Mouse (Mus musculus) forebrain, postnatal 0 days (tissue): ENCODE measurements around the gene Tbc1d19. TPM values are rescaled to one million over a fixed set of nuclear protein-coding genes. Genes with fewer than 3 reads are reported as not detected.

Experiments used
- ATAC-seq: fragments of 200-750 bp; cut with Nextera tagmentation; 2 replicates; pipeline ENCODE4 v1.8.0; 2017; ENCODE audit warnings: mild to moderate bottlenecking, moderate library complexity
- DNase-seq: peaks from one replicate; pipeline ENCODE4 v3.0.0-alpha.2; 2015
- H3K27ac ChIP-seq: fragments of 300-500 bp; sonication (generic); 2 replicates; pipeline ENCODE4 v1.5.1; 2014; ENCODE audit warnings: low read depth, mild to moderate bottlenecking, antibody characterized with exemption, low read length, moderate library complexity, mixed read lengths
- H3K27me3 ChIP-seq: fragments of 300-500 bp; sonication (generic); 2 replicates; pipeline ENCODE4 v1.6.1; 2014; ENCODE audit warnings: mild to moderate bottlenecking, low read length, mixed read lengths; ENCODE audit not compliant: insufficient read depth
- H3K36me3 ChIP-seq: fragments of 300-500 bp; sonication (generic); 2 replicates; pipeline ENCODE4 v1.6.1; 2014; ENCODE audit warnings: mild to moderate bottlenecking, moderate library complexity; ENCODE audit not compliant: insufficient read depth
- H3K4me1 ChIP-seq: fragments of 300-500 bp; sonication (generic); 2 replicates; pipeline ENCODE4 v1.6.1; 2014; ENCODE audit warnings: antibody characterized with exemption; ENCODE audit not compliant: insufficient read depth
- H3K4me2 ChIP-seq: fragments of 300-500 bp; sonication (generic); 2 replicates; pipeline ENCODE4 v1.6.1; 2014; ENCODE audit warnings: low read depth, mild to moderate bottlenecking, moderate library complexity
- H3K4me3 ChIP-seq: fragments of 300-500 bp; sonication (generic); 2 replicates; pipeline ENCODE4 v1.5.1; 2014; ENCODE audit warnings: low read depth, low read length, mixed read lengths
- H3K9ac ChIP-seq: fragments of 300-500 bp; sonication (generic); 2 replicates; pipeline ENCODE4 v1.6.1; 2014; ENCODE audit warnings: mild to moderate bottlenecking
- H3K9me3 ChIP-seq: fragments of 300-500 bp; sonication (generic); 2 replicates; pipeline ENCODE4 v1.6.1; 2016; ENCODE audit warnings: low read length
- CTCF ChIP-seq: sonication (generic); IDR thresholded peaks from 2 replicates; pipeline ENCODE4 v1.5.1; 2016; ENCODE audit warnings: antibody characterized with exemption, control low read depth, low read depth
- WGBS: fragments of 180-500 bp; shearing (Covaris S2); extraction: QIAGEN DNeasy Blood & Tissue Kit; methylation state at CpG from one replicate; pipeline ENCODE4 v1.1.7; 2014; 5-methylcytosine and 5-hydroxymethylcytosine counted together
- polyA plus RNA-seq: library from polyadenylated mRNA; unstranded; fragments of >200 nt; fragmentation: Nextera tagmentation; extraction: Ambion mirVana; gene quantifications from 2 replicates; pipeline ENCODE4 v1.2.1, GENCODE M21; 2015
- total RNA-seq: library from RNA; depleted of rRNA; stranded (reverse); fragments of >200 nt; gene quantifications from 2 replicates; pipeline ENCODE4 v1.2.3, GENCODE M21; 2014

Tbc1d19 gene
- total and polyA plus RNA-seq, 2 experiments from 2014 or later: 44.1 to 58.8 TPM

- Histone ChIP-seq H3K4me3 (no peak overlapping the region), H3K27ac (no peak overlapping the region), H3K4me1 (no peaks in the 10 kb centered on the region), H3K4me2 (no peak overlapping the region), H3K9me3 (no peaks in the 10 kb centered on the region), H3K36me3 (no peaks in the 10 kb centered on the region), H3K27me3 (no peaks in the 10 kb centered on the region), H3K9ac (no peak overlapping the region)
- 82% methylated on average over 7 of the region's 7 CpGs for WGBS
- TF ChIP-seq CTCF: no peak
- DNase-seq (no peak), ATAC-seq (no peak)
These were observed 129.6 kb downstream of the Tbc1d19 start for GRCm38 (mm10) chr5:53939026-53939425.

GRCm38 (mm10) chr5:53941322-53942024 lies 132.1 kb downstream of the Tbc1d19 start:
- Histone ChIP-seq H3K4me2 (no peak overlapping the region), H3K4me1 (no peaks in the 10 kb centered on the region), H3K36me3 (no peaks in the 10 kb centered on the region), H3K27me3 (no peaks in the 10 kb centered on the region), H3K9ac (no peak overlapping the region), H3K27ac (no peak overlapping the region), H3K9me3 (no peaks in the 10 kb centered on the region), H3K4me3 (no peak overlapping the region)
- no peak for TF ChIP-seq CTCF
- peak; percentile 54 for ATAC-seq
- no peak for DNase-seq
- 61% methylated on average over 11 of the region's 11 CpGs for WGBS

GRCm38 (mm10) chr5:53942332-53942731 lies 132.9 kb downstream of the Tbc1d19 start:
- H3K36me3 ChIP-seq: no peaks in the 10 kb centered on the region
- H3K4me3 ChIP-seq: no peak overlapping the region
- H3K27ac ChIP-seq: no peak overlapping the region
- no peaks in the 10 kb centered on the region for H3K9me3 ChIP-seq
- DNase-seq (no peak), ATAC-seq (no peak)
- H3K9ac ChIP-seq: no peak overlapping the region
- no peak for TF ChIP-seq CTCF
- H3K27me3 ChIP-seq: no peaks in the 10 kb centered on the region
- peaks cover 1% of the 10 kb centered on the region; the same call in 1 of the 2 replicates for H3K4me1 ChIP-seq
- no peak overlapping the region for H3K4me2 ChIP-seq
- WGBS: 80% methylated on average over 4 of the region's 4 CpGs

- Histone ChIP-seq H3K9me3 (no peaks in the 10 kb centered on the region), H3K4me1 (peaks cover 4% of the 10 kb centered on the region; the same call in 1 of the 2 replicates), H3K4me3 (no peak overlapping the region), H3K27ac (no peak overlapping the region), H3K4me2 (no peak overlapping the region), H3K27me3 (no peaks in the 10 kb centered on the region), H3K9ac (no peak overlapping the region), H3K36me3 (no peaks in the 10 kb centered on the region)
- 81% methylated on average over 11 of the region's 11 CpGs for WGBS
- DNase-seq: no peak
- no peak for TF ChIP-seq CTCF
- no peak for ATAC-seq
These were observed 134.0 kb downstream of the Tbc1d19 start for GRCm38 (mm10) chr5:53943321-53943857.

GRCm38 (mm10) chr5:53946747-53947146 lies 137.3 kb downstream of the Tbc1d19 start:
- TF ChIP-seq CTCF: no peak
- Histone ChIP-seq H3K4me1 (peaks cover 4% of the 10 kb centered on the region; the same call in 1 of the 2 replicates), H3K27ac (no peak overlapping the region), H3K27me3 (no peaks in the 10 kb centered on the region), H3K9ac (no peak overlapping the region), H3K9me3 (no peaks in the 10 kb centered on the region), H3K36me3 (no peaks in the 10 kb centered on the region), H3K4me3 (no peak overlapping the region), H3K4me2 (no peak overlapping the region)
- no peak for ATAC-seq
- WGBS: 93% methylated on average over 8 of the region's 8 CpGs
- no peak for DNase-seq

GRCm38 (mm10) chr5:53947549-53948183 lies 138.3 kb downstream of the Tbc1d19 start:
- DNase-seq (peak; percentile 67), ATAC-seq (peak; percentile 76)
- H3K27me3 ChIP-seq: no peaks in the 10 kb centered on the region
- no peak overlapping the region for H3K4me2 ChIP-seq
- no peaks in the 10 kb centered on the region for H3K9me3 ChIP-seq
- H3K27ac ChIP-seq: no peak overlapping the region
- TF ChIP-seq CTCF: no peak
- WGBS: 13% methylated on average over 9 of the region's 9 CpGs
- peaks cover 4% of the 10 kb centered on the region; the same call in 1 of the 2 replicates for H3K4me1 ChIP-seq
- no peak overlapping the region for H3K4me3 ChIP-seq
- H3K9ac ChIP-seq: no peak overlapping the region
- no peaks in the 10 kb centered on the region for H3K36me3 ChIP-seq
